Mouse (Mus musculus) CH12.LX (cell line): Measurements from ENCODE around the gene 3110009E18Rik. TPM values are rescaled to one million over a fixed set of nuclear protein-coding genes. Genes with fewer than 3 reads are reported as not detected.

Experiments used
- DNase-seq: peaks from one replicate; pipeline ENCODE4 v3.0.0-alpha.2; 2013; ENCODE audit errors: extremely low read depth
- H3K27ac ChIP-seq: 2 replicates; pipeline ENCODE4 v1.5.1; 2012; ENCODE audit warnings: low read depth, mild to moderate bottlenecking, control low read depth, moderate library complexity; ENCODE audit not compliant: insufficient read depth
- H3K27me3 ChIP-seq: replicated peaks from 2 replicates; pipeline ENCODE3; 2012; ENCODE audit warnings: inconsistent platforms
- H3K36me3 ChIP-seq, 2 experiments: replicated peaks in 1 of 2; 2 replicates each; pipeline versions ENCODE3 to v1.6.1; 2012; ENCODE audit warnings: inconsistent platforms in 1 of 2, low read length in 1 of 2, mild to moderate bottlenecking in 1 of 2, mixed read lengths in 1 of 2, moderate library complexity in 1 of 2; ENCODE audit not compliant: control insufficient read depth in 1 of 2, insufficient read depth in 1 of 2
- H3K4me1 ChIP-seq, 2 experiments: 2 replicates each; pipeline ENCODE4 v1.6.1; 2012; ENCODE audit warnings: inconsistent platforms in 1 of 2, moderate library complexity in 1 of 2; ENCODE audit not compliant: insufficient read depth in 2 of 2, control insufficient read depth in 1 of 2
- H3K4me2 ChIP-seq: 2 replicates; pipeline ENCODE4 v1.6.1; 2012; ENCODE audit warnings: low read depth, mild to moderate bottlenecking, control low read depth; ENCODE audit not compliant: poor library complexity, insufficient read depth, severe bottlenecking
- H3K4me3 ChIP-seq, 3 experiments: fragments of 150-350 bp in 1 of 3; sonication (generic) in 1 of 3; replicated peaks in 1 of 3; 2 replicates each; pipeline versions ENCODE3 to v1.5.1; 2011 to 2012; ENCODE audit warnings: low read depth in 2 of 3, low read length in 2 of 3, mild to moderate bottlenecking in 2 of 3, moderate library complexity in 2 of 3, control low read depth in 1 of 3, improper control_type of control experiment in 1 of 3, inconsistent platforms in 1 of 3, mixed read lengths in 1 of 3; ENCODE audit not compliant: poor library complexity in 1 of 3
- H3K79me2 ChIP-seq: replicated peaks from 2 replicates; pipeline ENCODE4 v1.6.1; 2012; ENCODE audit warnings: mild to moderate bottlenecking, moderate library complexity; ENCODE audit not compliant: control insufficient read depth, poor library complexity, insufficient read depth, severe bottlenecking; ENCODE audit errors: extremely low read depth
- H3K9ac ChIP-seq: 2 replicates; pipeline ENCODE4 v1.6.1; 2012; ENCODE audit warnings: low read depth, mild to moderate bottlenecking, control low read depth, moderate library complexity; ENCODE audit not compliant: insufficient read depth
- H3K9me3 ChIP-seq: replicated peaks from 2 replicates; pipeline ENCODE3; 2012; ENCODE audit warnings: low read length, inconsistent platforms, mixed read lengths
- BHLHE40 ChIP-seq: IDR thresholded peaks from 2 replicates; pipeline ENCODE4 v1.6.1; 2011; ENCODE audit warnings: mild to moderate bottlenecking, low read depth, low read length, improper control_type of control experiment
- CHD1 ChIP-seq: IDR thresholded peaks from 2 replicates; pipeline ENCODE4 v1.6.1; 2012; ENCODE audit warnings: low read depth, low read length, improper control_type of control experiment, inconsistent platforms
- E2F4 ChIP-seq: IDR thresholded peaks from 2 replicates; pipeline ENCODE4 v1.6.1; 2011; ENCODE audit warnings: low read depth, low read length, improper control_type of control experiment; ENCODE audit not compliant: insufficient replicate concordance
- EP300 ChIP-seq: IDR thresholded peaks from 2 replicates; pipeline ENCODE4 v1.6.1; 2011; ENCODE audit warnings: low read length, improper control_type of control experiment
- ETS1 ChIP-seq: conservative IDR thresholded peaks from 2 replicates; pipeline ENCODE4 v1.6.1; 2012; ENCODE audit warnings: low read depth, mild to moderate bottlenecking, inconsistent platforms, low read length, improper control_type of control experiment, moderate library complexity
- HCFC1 ChIP-seq: IDR thresholded peaks from 2 replicates; pipeline ENCODE4 v1.6.1; 2012; ENCODE audit warnings: low read depth, mild to moderate bottlenecking, inconsistent platforms, low read length, improper control_type of control experiment
- JUN ChIP-seq: IDR thresholded peaks from 2 replicates; pipeline ENCODE4 v1.6.1; 2011; ENCODE audit warnings: low read depth, mild to moderate bottlenecking, low read length, improper control_type of control experiment, moderate library complexity; ENCODE audit not compliant: insufficient read depth
- JUND ChIP-seq: conservative IDR thresholded peaks from 2 replicates; pipeline ENCODE4 v1.6.1; 2011; ENCODE audit warnings: low read depth, low read length, improper control_type of control experiment
- KAT2A ChIP-seq: IDR thresholded peaks from 2 replicates; pipeline ENCODE4 v1.6.1; 2012; ENCODE audit warnings: low read length, improper control_type of control experiment, inconsistent platforms; ENCODE audit not compliant: insufficient replicate concordance
- MAFK ChIP-seq: IDR thresholded peaks from 2 replicates; pipeline ENCODE4 v1.6.1; 2011; ENCODE audit warnings: low read length, improper control_type of control experiment; ENCODE audit not compliant: insufficient replicate concordance
- MXI1 ChIP-seq: IDR thresholded peaks from 2 replicates; pipeline ENCODE4 v1.6.1; 2011; ENCODE audit warnings: mild to moderate bottlenecking, low read depth, low read length, improper control_type of control experiment
- NELFE ChIP-seq: IDR thresholded peaks from 2 replicates; pipeline ENCODE4 v1.6.1; 2011; ENCODE audit warnings: low read depth, low read length, improper control_type of control experiment
- NRF1 ChIP-seq: IDR thresholded peaks from 2 replicates; pipeline ENCODE4 v1.6.1; 2014; ENCODE audit warnings: low read depth, mild to moderate bottlenecking, inconsistent platforms, low read length, improper control_type of control experiment, moderate library complexity
- PAX5 ChIP-seq: IDR thresholded peaks from 2 replicates; pipeline ENCODE4 v1.6.1; 2012; ENCODE audit warnings: low read length, inconsistent platforms, mixed read lengths
- RAD21 ChIP-seq: IDR thresholded peaks from 2 replicates; pipeline ENCODE4 v1.6.1; 2011; ENCODE audit warnings: low read depth, mild to moderate bottlenecking, low read length, improper control_type of control experiment, moderate library complexity
- RCOR1 ChIP-seq: conservative IDR thresholded peaks from 2 replicates; pipeline ENCODE4 v1.6.1; 2012; ENCODE audit warnings: low read depth, mild to moderate bottlenecking, inconsistent platforms, low read length, improper control_type of control experiment
- SIN3A ChIP-seq: IDR thresholded peaks from 2 replicates; pipeline ENCODE4 v1.6.1; 2012; ENCODE audit warnings: low read length, improper control_type of control experiment, inconsistent platforms
- SMC3 ChIP-seq: IDR thresholded peaks from 2 replicates; pipeline ENCODE4 v1.6.1; 2011; ENCODE audit warnings: low read depth, low read length, improper control_type of control experiment
- TBP ChIP-seq: conservative IDR thresholded peaks from 2 replicates; pipeline ENCODE4 v1.6.1; 2011; ENCODE audit warnings: low read depth, low read length, improper control_type of control experiment
- USF1 ChIP-seq: IDR thresholded peaks from 2 replicates; pipeline ENCODE4 v1.6.1; 2014; ENCODE audit warnings: low read depth, mild to moderate bottlenecking, inconsistent platforms, low read length, improper control_type of control experiment
- USF2 ChIP-seq: conservative IDR thresholded peaks from 2 replicates; pipeline ENCODE4 v1.6.1; 2011; ENCODE audit warnings: low read depth, low read length, improper control_type of control experiment
- ZC3H11A ChIP-seq: IDR thresholded peaks from 2 replicates; pipeline ENCODE4 v1.6.1; 2012; ENCODE audit warnings: low read depth, mild to moderate bottlenecking, inconsistent platforms, low read length, improper control_type of control experiment
- ZKSCAN1 ChIP-seq: IDR thresholded peaks from 2 replicates; pipeline ENCODE4 v1.6.1; 2012; ENCODE audit warnings: low read depth, inconsistent platforms, low read length, improper control_type of control experiment, borderline replicate concordance
- ZMIZ1 ChIP-seq: IDR thresholded peaks from 2 replicates; pipeline ENCODE4 v1.6.1; 2012; ENCODE audit warnings: low read depth, mild to moderate bottlenecking, inconsistent platforms, low read length, improper control_type of control experiment
- dilution Hi-C: fragments of 300-500 bp; cut with MboI; formaldehyde crosslinking; loops from 2 replicates; pipeline ENCODE4 v1.14.3; 2020; ENCODE audit warnings: low sequenced_read_pairs; ENCODE audit not compliant: extremely low pct_unique_long_range_greater_than_20kb, extremely low pct_ligation_motif_present
- in situ Hi-C: fragments of 300-500 bp; cut with MboI; formaldehyde crosslinking; loops from 3 replicates; pipeline ENCODE4 v1.14.3; 2019; ENCODE audit warnings: low sequenced_read_pairs, low pct_ligation_motif_present, low pct_unique_long_range_greater_than_20kb, mixed read lengths
- polyA plus RNA-seq: library from polyadenylated mRNA; unstranded; fragments of >175 nt; gene quantifications from 2 replicates; pipeline ENCODE4 v1.2.1, GENCODE M21; 2012; ENCODE audit warnings: low read depth; ENCODE audit not compliant: insufficient read length
- total RNA-seq, 2 experiments: library from RNA; depleted of rRNA; stranded (reverse); fragments of 300-350 nt in 1 of 2; fragments of >200 nt in 1 of 2; gene quantifications; 2 replicates each; pipeline ENCODE4 v1.2.3; 2012 to 2014

3110009E18Rik gene
- total and polyA plus RNA-seq, 3 experiments: 2.7 to 5.9 (median 4.6) TPM

DNA sequence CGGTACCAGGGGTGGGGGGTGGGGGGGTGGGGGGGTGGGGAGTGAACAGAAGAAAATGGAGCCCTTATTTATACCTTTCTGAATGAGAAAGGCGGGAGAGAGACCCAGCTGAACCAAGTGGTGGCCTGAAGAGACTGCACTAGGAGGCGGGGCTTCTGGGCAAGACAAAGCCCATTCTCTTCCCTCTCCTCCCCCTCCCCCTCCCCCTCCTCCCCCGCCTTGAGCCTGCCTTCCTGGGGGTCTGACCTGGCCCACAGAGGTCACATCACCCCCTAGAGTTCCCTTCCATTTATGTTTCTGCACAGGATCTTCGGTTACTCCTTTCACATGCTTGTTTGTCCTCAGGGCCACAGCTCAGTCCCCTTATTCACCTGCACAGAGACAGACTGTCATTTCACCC lies 31.8 kb upstream of the 3110009E18Rik start:
- no peak overlapping the region for H3K9ac ChIP-seq
- TF ChIP-seq SIN3A: no peak
- no peak for TF ChIP-seq BHLHE40
- no peak for TF ChIP-seq USF2
- TF ChIP-seq CHD1: no peak
- TF ChIP-seq ETS1: no peak
- no peak for TF ChIP-seq USF1
- TF ChIP-seq HCFC1: no peak
- no peak for TF ChIP-seq JUND
- TF ChIP-seq MAFK: no peak
- TF ChIP-seq JUN: no peak
- no peak for TF ChIP-seq NRF1
- no peak for TF ChIP-seq ZKSCAN1
- TF ChIP-seq PAX5: no peak
- no peak for TF ChIP-seq MXI1
- TF ChIP-seq SMC3: no peak
- no peak for TF ChIP-seq E2F4
- no peak for TF ChIP-seq ZC3H11A
- TF ChIP-seq EP300: no peak
- TF ChIP-seq RCOR1: no peak
- in situ Hi-C loops: no loop called here

DNA sequence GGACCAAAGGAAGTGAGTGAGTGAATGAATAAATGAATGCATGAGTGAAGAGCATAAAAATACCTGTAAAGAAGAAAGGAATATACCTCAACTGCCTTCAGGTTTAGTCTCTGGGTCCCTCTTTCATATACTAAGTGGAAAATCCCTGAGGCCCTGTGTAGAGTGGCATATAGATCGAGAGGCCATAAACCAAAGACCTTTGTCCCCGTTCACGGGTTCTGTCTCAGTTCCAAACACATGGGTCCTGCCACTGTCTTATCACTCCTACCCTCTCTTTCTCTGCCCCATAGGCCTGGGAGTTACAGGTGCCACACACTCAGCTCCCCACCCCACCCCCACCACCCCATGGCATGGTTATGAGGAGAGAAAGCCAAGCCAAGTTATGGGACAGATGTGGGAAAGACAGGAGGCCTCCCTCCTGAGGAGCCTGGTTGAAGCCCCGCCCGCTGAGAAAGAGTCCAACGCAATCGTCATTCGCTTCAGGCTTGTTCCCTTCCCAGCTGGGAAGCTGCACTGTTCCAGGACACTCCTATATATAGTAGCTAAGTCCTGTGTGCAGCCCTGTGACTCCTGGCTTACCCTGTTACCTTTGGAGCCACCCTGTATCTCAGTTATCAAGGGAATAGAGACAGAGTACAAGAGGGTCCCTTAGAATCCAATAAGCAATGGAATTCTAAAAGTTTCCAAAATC lies 30.0 kb upstream of the 3110009E18Rik start:
- Histone ChIP-seq H3K36me3 (no peaks in the 10 kb centered on the region), H3K9ac (no peak overlapping the region), H3K4me2 (no peak overlapping the region), H3K27ac (no peak overlapping the region), H3K79me2 (no peaks in the 10 kb centered on the region), H3K27me3 (no peaks in the 10 kb centered on the region), H3K4me3 (no peak overlapping the region), H3K4me1 (no peaks in the 10 kb centered on the region), H3K9me3 (peaks cover 2% of the 10 kb centered on the region)
- dilution Hi-C loops (no loop called here), in situ Hi-C loops (no loop called here)
- TF ChIP-seq ZMIZ1: no peak
- TF ChIP-seq KAT2A: no peak
- TF ChIP-seq ETS1: no peak
- no peak for TF ChIP-seq RAD21
- TF ChIP-seq BHLHE40: no peak
- TF ChIP-seq NELFE: no peak
- TF ChIP-seq SIN3A: no peak
- no peak for TF ChIP-seq JUN
- no peak for TF ChIP-seq TBP
- DNase-seq: no peak

More for the DNA sequence above, 31.8 kb upstream of the 3110009E18Rik start:
- DNase-seq: no peak
- no peaks in the 10 kb centered on the region for H3K27me3 ChIP-seq
- H3K36me3 ChIP-seq: no peaks in the 10 kb centered on the region
- H3K4me3 ChIP-seq: no peak overlapping the region
- peaks cover 2% of the 10 kb centered on the region for H3K9me3 ChIP-seq
- H3K79me2 ChIP-seq: no peaks in the 10 kb centered on the region
- dilution Hi-C loops: no loop called here
- no peak overlapping the region for H3K27ac ChIP-seq
- no peaks in the 10 kb centered on the region for H3K4me1 ChIP-seq
- no peak overlapping the region for H3K4me2 ChIP-seq
